Mouse (Mus musculus): ENCODE data around the gene Syde1. TPM values are rescaled to one million over a fixed set of nuclear protein-coding genes. Genes with fewer than 3 reads are reported as not detected.

Syde1 gene
- total RNA-seq, 2 experiments from 2014 or later: 15.0 to 15.1 TPM

- intact Hi-C loops (cut with DNase I): loop anchor here (5.0 to 10.0 kb wide), 2 partner anchors 116 to 393 kb away; partner anchors contain the start of genes Pdxk and Pwp2
- DNase-seq: no peak
Measured at GRCm38 (mm10) chr10:78578204-78578603, 13.6 kb downstream of the Syde1 start.

- intact Hi-C loops (cut with DNase I): loop anchor here (5.0 to 10.0 kb wide), 2 partner anchors 114 to 392 kb away; partner anchors contain the start of genes Pdxk and Pwp2
- no peak for DNase-seq
Measured at GRCm38 (mm10) chr10:78576435-78577184, 15.2 kb downstream of the Syde1 start.

- intact Hi-C loops (cut with DNase I): loop anchor here (1.0 to 10.0 kb wide), 3 partner anchors 16 to 391 kb away; partner anchors contain the start of genes Pdxk, Pwp2 and Syde1
- DNase-seq: peak; percentile 38 to 46
Measured at GRCm38 (mm10) chr10:78575690-78576089, 16.1 kb downstream of the Syde1 start.

- intact Hi-C loops (cut with DNase I): loop anchor here (1.0 to 10.0 kb wide), 3 partner anchors 16 to 390 kb away; partner anchors contain the start of genes Pdxk, Pwp2 and Syde1
- no peak for DNase-seq
Measured at GRCm38 (mm10) chr10:78575105-78575632, 16.6 kb downstream of the Syde1 start.

- intact Hi-C loops (cut with DNase I): loop anchor here (1.0 to 10.0 kb wide), 3 partner anchors 17 to 390 kb away; partner anchors contain the start of genes Pdxk, Pwp2 and Syde1
- peak; percentile 92 to 94 for DNase-seq
Measured at GRCm38 (mm10) chr10:78574250-78575104, 17.3 kb downstream of the Syde1 start, which contains the start of gene Ilvbl. TSS of gene Ilvbl (plus strand) at chr10:78574346.

GRCm38 (mm10) chr10:78573226-78573625 is 18.5 kb downstream of the Syde1 start:
- intact Hi-C loops (cut with DNase I): loop anchor here (10.0 kb wide), 1 partner anchor 388 kb away; the partner anchor contains the start of gene Pwp2
- no peak for DNase-seq

GRCm38 (mm10) chr10:78570897-78571296 is 20.9 kb downstream of the Syde1 start:
- intact Hi-C loops (cut with DNase I): loop anchor here (10.0 kb wide), 1 partner anchor 386 kb away; the partner anchor contains the start of gene Pwp2
- no peak for DNase-seq

GRCm38 (mm10) chr10:78570416-78570815 is 21.3 kb downstream of the Syde1 start:
- intact Hi-C loops (cut with DNase I): loop anchor here (10.0 kb wide), 1 partner anchor 386 kb away; the partner anchor contains the start of gene Pwp2
- DNase-seq: no peak

GRCm38 (mm10) chr10:78569686-78570085 is 22.1 kb downstream of the Syde1 start:
- no peak for DNase-seq
- intact Hi-C loops (cut with DNase I): loop anchor here (10.0 kb wide), 1 partner anchor 385 kb away; the partner anchor contains the start of gene Pwp2

GRCm38 (mm10) chr10:78569191-78569590 is 22.6 kb downstream of the Syde1 start:
- intact Hi-C loops (cut with DNase I): no loop called here
- no peak for DNase-seq

- intact Hi-C loops (cut with DNase I): no loop called here
- no peak for DNase-seq
Measured at GRCm38 (mm10) chr10:78565070-78565469, 26.7 kb downstream of the Syde1 start.

GRCm38 (mm10) chr10:78540943-78541342 is 50.8 kb downstream of the Syde1 start:
- peak; percentile 19 to 54 for DNase-seq

More at GRCm38 (mm10) chr10:78540943-78541342, 50.8 kb downstream of the Syde1 start:
- intact Hi-C loops (cut with DNase I): no loop called here

Other genes with a start within 250 kb of the Syde1 start
- 100 to 1,000 TPM; 246 to 265 TPM for gene Agpat3, start 239.5 kb downstream of the Syde1 start, total RNA-seq (2021)
- gene Rrp1, start 178.9 kb downstream of the Syde1 start, total RNA-seq (2021): 100 to 1,000 TPM in 1 of 2 experiments, 10 to 100 TPM in 1; 100.0 to 104 TPM
- gene Cstb, start 166.3 kb downstream of the Syde1 start, total RNA-seq (2021): 10 to 100 TPM; 31.2 to 36.3 TPM
- gene Pdxk, start 127.0 kb downstream of the Syde1 start, total RNA-seq (2021): 10 to 100 TPM; 10.2 to 11.1 TPM
- gene Olfr1358, start 74.5 kb downstream of the Syde1 start, total RNA-seq (2021): not detected
- gene Ilvbl, start 17.6 kb downstream of the Syde1 start, total RNA-seq (2021): 10 to 100 TPM; 44.4 to 45.9 TPM
- not detected for gene Olfr1357, start 26.1 kb upstream of the Syde1 start, total RNA-seq (2021)
- not detected for gene Casp14, start 126.3 kb upstream of the Syde1 start, total RNA-seq (2021)
- gene Ccdc105, start 161.1 kb upstream of the Syde1 start, total RNA-seq (2021): not detected
- under 1 TPM in 1 of 2 experiments, not detected in 1; 0.10 TPM for gene Slc1a6, start 188.5 kb upstream of the Syde1 start, total RNA-seq (2021)